Comparison of ENCODE assay signal across 9 mouse cellular contexts in genomic region chr9:54787760-54788159, GRCm38 (mm10). TPM values are rescaled to one million over a fixed set of nuclear protein-coding genes. Genes with fewer than 3 reads are reported as not detected.
DNase-seq lines count a peak whose midpoint lies in the region; ATAC-seq lines count a peak whose summit lies in the region.
"Had no signal": no experiment of that assay in that cellular context is flagged by ENCODE, and none has a peak within 500 bp of the region (broad histone marks: within the 10 kb centered on the region; RNA-seq: fewer than 3 reads in every experiment).

No protein-coding gene starts in this region.

- H3K36me3 ChIP-seq in forebrain, embryonic 11.5 days (ENCODE audit: control insufficient read depth, insufficient read depth, low read length): no peaks in the 10 kb centered on the region
- H3K36me3 ChIP-seq in intestine, embryonic 16.5 days (ENCODE audit: control insufficient read depth, insufficient read depth, low read length): no peaks in the 10 kb centered on the region

- WGBS in forebrain, embryonic 11.5 days: 55% methylated on average over 8 of the region's 8 CpGs
- WGBS in intestine, embryonic 16.5 days: 27% methylated on average over 8 of the region's 8 CpGs

- peak overlapping the region; percentile 31; the same call in 1 of the 2 replicates for H3K27ac ChIP-seq in forebrain, embryonic 11.5 days (ENCODE audit: low read depth, low read length)
- H3K27ac ChIP-seq in intestine, embryonic 16.5 days (ENCODE audit: low read length): no peak overlapping the region

- H3K4me3 ChIP-seq in forebrain, embryonic 11.5 days (ENCODE audit: low read depth, low read length): no peak overlapping the region
- no peak overlapping the region for H3K4me3 ChIP-seq in intestine, embryonic 16.5 days (ENCODE audit: low read length)

- no peaks in the 10 kb centered on the region for H3K9me3 ChIP-seq in forebrain, embryonic 11.5 days (ENCODE audit: control insufficient read depth, low read length)
- H3K9me3 ChIP-seq in intestine, embryonic 16.5 days (ENCODE audit: control insufficient read depth, low read length): no peaks in the 10 kb centered on the region

- ATAC-seq in forebrain, embryonic 11.5 days (replicated peaks; ENCODE audit: low FRiP score): 0 out of 2 replicates have a peak, but pooled peaks have one; percentile 30
- peak; percentile 67; the same call in 1 of the 2 replicates for ATAC-seq in intestine, embryonic 16.5 days

- peak; percentile 42 for DNase-seq in gastrocnemius, postnatal 10 days
- DNase-seq in gastrocnemius, adult 18-20 months (ENCODE audit: low spot score): no peak
- peak; percentile 72 for DNase-seq in 3134 (ENCODE audit: extremely low read depth, insufficient read length, low spot score)
- peak; percentile 61 for DNase-seq in forebrain, embryonic 11.5 days (ENCODE audit: low spot score)
- DNase-seq in thymus, postnatal 10 days (ENCODE audit: low spot score in 2 of 2): no peak
- no peak for DNase-seq in cerebellum, postnatal 36 days
- no peak for DNase-seq in B cell, adult 2 months

- no peak overlapping the region for H3K9ac ChIP-seq in forebrain, embryonic 11.5 days (ENCODE audit: low read length)
- no peak overlapping the region for H3K9ac ChIP-seq in intestine, embryonic 16.5 days (ENCODE audit: low read depth, low read length)

- no peak overlapping the region for H3K4me2 ChIP-seq in forebrain, embryonic 11.5 days (ENCODE audit: low read depth, low read length, severe bottlenecking)
- H3K4me2 ChIP-seq in intestine, embryonic 16.5 days (ENCODE audit: low read depth, low read length): no peak overlapping the region
- H3K4me2 ChIP-seq: liver, embryonic 11.5 days had no signal

- H3K4me1 ChIP-seq in forebrain, embryonic 11.5 days (replicated peaks; ENCODE audit: control insufficient read depth, insufficient read depth, low read length): peaks cover 5% of the 10 kb centered on the region; the same call in 1 of the 2 replicates
- H3K4me1 ChIP-seq in intestine, embryonic 16.5 days (ENCODE audit: control insufficient read depth, insufficient read depth, low read length): 0 out of 2 replicates have a peak, but pooled peaks cover 3% of the 10 kb centered on the region

- H3K27me3 ChIP-seq in forebrain, embryonic 11.5 days (ENCODE audit: control insufficient read depth, insufficient read depth, low read length): no peaks in the 10 kb centered on the region
- H3K27me3 ChIP-seq in intestine, embryonic 16.5 days (replicated peaks; ENCODE audit: control insufficient read depth, insufficient read depth, low read length): no peaks in the 10 kb centered on the region

RNA-seq across cellular contexts. Expression of gene Crabp1, which starts 23.2 kb away (rescaled TPM):
- total RNA-seq in gastrocnemius, postnatal 10 days (2021): 1 to 10 TPM; 2.6 to 4.3 TPM
- under 1 TPM; 0.80 to 0.88 TPM for total RNA-seq in gastrocnemius, adult 18-20 months (2021)
- 219 and 275 TPM in 2 replicates for polyA plus RNA-seq in forebrain, embryonic 11.5 days (2014; fragmentation: Nextera tagmentation; extraction: Ambion mirVana)
- 9.0 and 9.8 TPM in 2 replicates for polyA plus RNA-seq in intestine, embryonic 16.5 days (2015; fragmentation: Nextera tagmentation; extraction: Ambion mirVana)

RNA-seq across cellular contexts. Expression of gene Wdr61, which starts 53.4 kb away (rescaled TPM):
- total RNA-seq in gastrocnemius, postnatal 10 days (2021): 10 to 100 TPM; 27.6 to 32.0 TPM
- total RNA-seq in gastrocnemius, adult 18-20 months (2021): 10 to 100 TPM; 19.0 to 21.6 TPM
- 158 and 159 TPM in 2 replicates for polyA plus RNA-seq in forebrain, embryonic 11.5 days (2014; fragmentation: Nextera tagmentation; extraction: Ambion mirVana)
- 142 and 148 TPM in 2 replicates for polyA plus RNA-seq in intestine, embryonic 16.5 days (2015; fragmentation: Nextera tagmentation; extraction: Ambion mirVana)

Comparison
In these comparisons a context has a peak if more than half of its experiments do, and no peak if none do; other contexts are left out.
1. DNase-seq: peak in gastrocnemius, postnatal 10 days (single experiment), 3134 (single experiment) and forebrain, embryonic 11.5 days (single experiment); none in gastrocnemius, adult 18-20 months (single experiment), thymus, postnatal 10 days (0 of 2), cerebellum, postnatal 36 days (0 of 2) and B cell, adult 2 months (0 of 2).